Mouse (Mus musculus) heart, embryonic 10.5 days (tissue): ENCODE measurements around the gene Tmem44. TPM values are rescaled to one million over a fixed set of nuclear protein-coding genes. Genes with fewer than 3 reads are reported as not detected.
"Not testable (repeated sequence)": the region's sequence is repeated elsewhere in the genome, so short reads cannot be mapped to it uniquely, and the experiment has no call there.

ENCODE experiments used
- DNase-seq: peaks from one replicate; pipeline ENCODE4 v3.0.0-alpha.2; 2017; ENCODE audit warnings: low spot score
- H3K27ac ChIP-seq: fragments of 300-500 bp; sonication (generic); 2 replicates; pipeline ENCODE4 v1.5.1; 2016; ENCODE audit warnings: mild to moderate bottlenecking
- H3K27me3 ChIP-seq: fragments of 300-500 bp; sonication (generic); 2 replicates; pipeline ENCODE4 v1.6.1; 2016; ENCODE audit warnings: mild to moderate bottlenecking; ENCODE audit not compliant: poor library complexity, insufficient read depth, severe bottlenecking
- H3K36me3 ChIP-seq: fragments of 300-500 bp; sonication (generic); 2 replicates; pipeline ENCODE4 v1.6.1; 2016; ENCODE audit warnings: mild to moderate bottlenecking, moderate library complexity
- H3K4me1 ChIP-seq: fragments of 300-500 bp; sonication (generic); 2 replicates; pipeline ENCODE4 v1.6.1; 2016; ENCODE audit warnings: mild to moderate bottlenecking
- H3K4me3 ChIP-seq: fragments of 300-500 bp; sonication (generic); 2 replicates; pipeline ENCODE4 v1.5.1; 2016; ENCODE audit warnings: mild to moderate bottlenecking, moderate library complexity
- H3K9me3 ChIP-seq: fragments of 300-500 bp; sonication (generic); 2 replicates; pipeline ENCODE4 v1.6.1; 2016; ENCODE audit warnings: mild to moderate bottlenecking, moderate library complexity
- WGBS: fragments of 180-500 bp; shearing (Covaris S2); methylation state at CpG from one replicate; pipeline ENCODE4 v1.1.7; 2016; 5-methylcytosine and 5-hydroxymethylcytosine counted together
- polyA plus RNA-seq: library from polyadenylated mRNA; unstranded; fragments of >200 nt; fragmentation: Nextera tagmentation; extraction: Ambion mirVana; gene quantifications from 2 replicates; pipeline ENCODE4 v1.2.1, GENCODE M21; 2016

The Tmem44 gene
- polyA plus RNA-seq, 1 experiment from 2014 or later: 16.1 TPM

DNA sequence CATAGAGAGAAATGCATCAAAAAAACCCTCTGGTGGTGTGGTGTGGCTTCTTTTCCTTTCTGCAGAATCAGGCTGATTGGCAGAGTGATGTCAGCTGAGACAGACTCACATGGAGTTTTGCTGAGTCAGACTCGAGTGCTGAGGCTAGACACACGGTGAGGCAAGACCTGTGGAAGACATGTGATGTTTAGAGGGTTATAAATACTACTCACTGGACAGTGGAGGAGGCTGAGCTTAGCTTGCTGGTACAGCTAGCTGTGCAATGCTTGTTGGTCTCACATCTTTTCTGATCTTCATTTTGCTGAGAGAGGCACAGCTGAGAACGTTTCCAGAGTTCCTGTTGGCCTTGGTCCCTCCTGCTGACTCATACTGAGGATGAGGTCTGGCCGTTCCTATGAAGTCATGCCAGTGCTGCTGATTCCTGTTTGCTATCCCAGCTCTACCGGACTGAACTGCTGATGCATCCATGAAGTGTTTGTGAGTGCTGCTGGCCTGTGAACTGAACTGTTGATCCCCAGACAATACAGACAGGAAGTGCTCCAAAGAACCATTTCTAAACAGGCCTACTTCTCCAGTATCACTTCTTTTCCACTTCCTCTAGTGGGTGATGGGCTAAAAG, 84.9 kb downstream of the Tmem44 start:
- peaks cover 3% of the 10 kb centered on the region; the same call in 1 of the 2 replicates for H3K9me3 ChIP-seq
- 0 out of 2 replicates have a peak, but pooled peaks cover 2% of the 10 kb centered on the region for H3K4me1 ChIP-seq
- DNase-seq: no peak
- no peak overlapping the region for H3K27ac ChIP-seq
- 63% methylated on average over 5 of the region's 5 CpGs for WGBS
- no peak overlapping the region for H3K4me3 ChIP-seq
- no peaks in the 10 kb centered on the region for H3K36me3 ChIP-seq
- no peaks in the 10 kb centered on the region for H3K27me3 ChIP-seq

DNA sequence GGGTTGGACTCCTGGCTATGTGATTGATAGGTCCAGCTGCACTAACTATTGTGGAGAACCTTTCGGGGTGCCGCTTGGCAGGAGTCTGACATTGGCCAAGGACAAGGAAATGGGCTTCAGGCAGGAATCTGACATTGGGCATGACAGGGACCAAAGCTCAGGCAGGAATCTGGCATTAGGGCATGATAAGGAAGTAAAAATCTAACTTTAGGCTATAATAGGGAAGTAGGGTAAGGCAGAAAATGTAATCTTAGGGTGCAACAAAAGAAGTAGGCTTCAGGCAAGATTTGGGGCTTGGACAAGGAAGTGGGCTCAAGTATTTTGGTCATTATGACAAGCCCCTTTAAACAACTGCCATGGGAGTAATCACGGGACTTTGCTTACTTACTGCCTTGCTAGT, 85.9 kb downstream of the Tmem44 start:
- not testable (repeated sequence) for H3K27ac ChIP-seq, H3K9me3 ChIP-seq, H3K4me3 ChIP-seq, DNase-seq, H3K36me3 ChIP-seq, H3K27me3 ChIP-seq, H3K4me1 ChIP-seq
- WGBS: 89% methylated on average over 3 of the region's 3 CpGs

Other genes with a start within 250 kb of the Tmem44 start
- gene Gp5, start 240.1 kb downstream of the Tmem44 start, polyA plus RNA-seq: 3.0 and 5.4 TPM in 2 replicates
- gene Atp13a3, start 144.9 kb downstream of the Tmem44 start, polyA plus RNA-seq: 12.3 and 13.1 TPM in 2 replicates
- gene Lsg1, start 36.8 kb upstream of the Tmem44 start, polyA plus RNA-seq: 48.6 and 61.8 TPM in 2 replicates
- gene Fam43a, start 48.9 kb upstream of the Tmem44 start, polyA plus RNA-seq: 14.3 and 14.4 TPM in 2 replicates